Mouse (Mus musculus) embryonic fibroblast, embryonic 13.5 days (primary cell): ENCODE results near the gene Olfr519.

ENCODE experiments used
- CTCF ChIP-seq: IDR thresholded peaks from 2 replicates; pipeline ENCODE4 v1.5.1; 2011; ENCODE audit warnings: mild to moderate bottlenecking, control low read depth, low read length, moderate library complexity, borderline replicate concordance; ENCODE audit not compliant: insufficient read depth
- POLR2A ChIP-seq: IDR thresholded peaks from 2 replicates; pipeline ENCODE4 v1.6.1; 2011; ENCODE audit warnings: low read depth, mild to moderate bottlenecking, control low read depth, low read length, moderate library complexity

DNA sequence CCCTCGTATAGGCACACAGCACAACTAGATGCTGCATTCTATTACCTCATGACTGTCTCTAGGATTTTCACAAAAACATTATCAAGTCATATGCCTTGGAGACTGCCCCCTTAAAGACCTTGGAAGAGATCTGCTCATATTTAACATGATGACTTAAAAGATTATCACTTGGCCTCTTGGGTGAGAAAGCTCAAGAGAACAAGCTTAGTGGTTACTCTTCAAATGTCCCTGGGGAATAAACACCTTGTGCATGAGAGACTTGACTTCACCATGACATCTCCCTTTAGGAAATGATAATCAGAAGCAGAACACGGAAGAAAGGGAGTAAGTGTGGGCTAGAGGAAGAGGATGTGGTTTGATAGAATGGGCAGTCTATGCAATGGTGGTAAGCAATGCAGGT lies 21.9 kb downstream of the Olfr519 start, which contains the start of gene Olfr517:
- TF ChIP-seq CTCF (no peak), POLR2A (no peak)
